Mouse (Mus musculus) forebrain, embryonic 14.5 days (tissue): ENCODE measurements around the gene Mmp24. TPM values are rescaled to one million over a fixed set of nuclear protein-coding genes. Genes with fewer than 3 reads are reported as not detected.
"Not testable (repeated sequence)": the region's sequence is repeated elsewhere in the genome, so short reads cannot be mapped to it uniquely, and the experiment has no call there.

Source experiments
- ATAC-seq: fragments of 200-750 bp; cut with Nextera tagmentation; 2 replicates; pipeline ENCODE4 v1.8.0; 2017; ENCODE audit warnings: mild to moderate bottlenecking, moderate library complexity
- DNase-seq: peaks from one replicate; pipeline ENCODE4 v3.0.0-alpha.2; 2015; ENCODE audit warnings: low spot score
- H3K27ac ChIP-seq: fragments of 300-500 bp; sonication (generic); 2 replicates; pipeline ENCODE4 v1.5.1; 2014; ENCODE audit warnings: low read depth, mild to moderate bottlenecking, control low read depth, low read length, moderate library complexity
- H3K27me3 ChIP-seq: fragments of 300-500 bp; sonication (generic); replicated peaks from 2 replicates; pipeline ENCODE4 v1.6.1; 2014; ENCODE audit warnings: low read length, control low read depth, mixed read lengths; ENCODE audit not compliant: control insufficient read depth, insufficient read depth
- H3K36me3 ChIP-seq: fragments of 300-500 bp; sonication (generic); 2 replicates; pipeline ENCODE4 v1.6.1; 2014; ENCODE audit warnings: low read length, control low read depth; ENCODE audit not compliant: control insufficient read depth, insufficient read depth
- H3K4me1 ChIP-seq: fragments of 300-500 bp; sonication (generic); 2 replicates; pipeline ENCODE4 v1.6.1; 2014; ENCODE audit warnings: antibody characterized with exemption, low read length, control low read depth; ENCODE audit not compliant: control insufficient read depth, insufficient read depth
- H3K4me2 ChIP-seq: fragments of 300-500 bp; sonication (generic); 2 replicates; pipeline ENCODE4 v1.6.1; 2014; ENCODE audit warnings: mild to moderate bottlenecking, control low read depth, low read length
- H3K4me3 ChIP-seq: fragments of 300-500 bp; sonication (generic); 2 replicates; pipeline ENCODE4 v1.5.1; 2014; ENCODE audit warnings: low read depth, low read length, control low read depth
- H3K9ac ChIP-seq: fragments of 300-500 bp; sonication (generic); 2 replicates; pipeline ENCODE4 v1.6.1; 2014; ENCODE audit warnings: mild to moderate bottlenecking, low read length, control low read depth, moderate library complexity
- H3K9me3 ChIP-seq: fragments of 300-500 bp; sonication (generic); replicated peaks from 2 replicates; pipeline ENCODE4 v1.6.1; 2016; ENCODE audit warnings: low read length, control low read depth, mixed read lengths; ENCODE audit not compliant: control insufficient read depth
- WGBS: fragments of 180-500 bp; shearing (Covaris S2); extraction: QIAGEN DNeasy Blood & Tissue Kit; methylation state at CpG from one replicate; pipeline ENCODE4 v1.1.7; 2014; 5-methylcytosine and 5-hydroxymethylcytosine counted together
- polyA plus RNA-seq: library from polyadenylated mRNA; unstranded; fragments of >200 nt; fragmentation: Nextera tagmentation; extraction: Ambion mirVana; gene quantifications from 2 replicates; pipeline ENCODE4 v1.2.1, GENCODE M21; 2014

Gene Mmp24
- 11.7 and 13.1 TPM in 2 replicates for polyA plus RNA-seq

DNA sequence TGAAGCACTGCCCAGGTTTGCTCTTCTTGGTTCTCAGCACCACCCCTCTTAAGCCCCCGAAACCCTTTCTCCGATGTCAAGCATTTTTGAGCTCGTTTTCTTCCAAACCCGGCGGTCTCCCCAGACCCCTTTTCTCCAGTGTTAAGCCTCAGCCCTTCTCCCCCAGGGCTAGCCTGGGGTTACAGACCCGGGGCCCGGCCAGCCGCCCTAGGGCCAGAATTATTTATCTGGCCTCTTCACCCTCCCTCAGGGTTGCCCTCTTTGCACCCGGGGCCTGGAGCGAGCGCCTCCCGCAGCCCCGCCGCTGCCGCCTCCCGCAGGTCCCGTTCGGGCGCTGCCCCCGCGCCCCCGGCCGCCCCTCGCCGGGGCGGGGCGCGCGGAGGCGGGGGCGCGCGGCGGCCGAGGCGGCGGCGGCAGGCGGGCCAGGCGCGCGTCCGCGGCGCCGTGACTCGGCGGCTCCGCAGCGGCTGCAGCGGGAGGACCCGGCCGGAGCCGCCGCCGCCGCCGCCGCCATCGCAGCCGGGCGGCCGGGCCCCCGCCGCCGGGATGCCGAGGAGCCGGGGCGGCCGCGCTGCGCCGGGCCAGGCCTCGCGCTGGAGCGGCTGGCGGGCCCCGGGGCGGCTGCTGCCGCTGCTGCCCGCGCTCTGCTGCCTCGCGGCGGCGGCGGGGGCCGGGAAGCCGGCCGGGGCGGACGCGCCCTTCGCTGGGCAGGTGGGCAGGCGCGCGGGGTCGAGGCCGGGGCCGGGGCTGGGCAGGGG, at the start of gene Mmp24:
Gene Mmp24 (plus strand): TSS at position 416 of the 758 bp plus-strand sequence.
- peak within 1 kb of the TSS; percentile 74 for H3K27ac ChIP-seq
- peak within 1 kb of the TSS; percentile 87 for H3K9ac ChIP-seq
- peaks cover 6% of the 10 kb centered on the region for H3K27me3 ChIP-seq
- peaks cover 2% of the 10 kb centered on the region; the same call in 1 of the 2 replicates for H3K4me1 ChIP-seq
- H3K4me3 ChIP-seq, result peak within 1 kb of the TSS; percentile 62
- DNase-seq (peak; percentile 31), ATAC-seq (peak; percentile 43; the same call in 1 of the 2 replicates)
- no peaks in the 10 kb centered on the region for H3K36me3 ChIP-seq
- H3K9me3 ChIP-seq, result no peaks in the 10 kb centered on the region
- 2% methylated on average over 55 of the region's 100 CpGs for WGBS
- peak within 1 kb of the TSS; percentile 79 for H3K4me2 ChIP-seq

DNA sequence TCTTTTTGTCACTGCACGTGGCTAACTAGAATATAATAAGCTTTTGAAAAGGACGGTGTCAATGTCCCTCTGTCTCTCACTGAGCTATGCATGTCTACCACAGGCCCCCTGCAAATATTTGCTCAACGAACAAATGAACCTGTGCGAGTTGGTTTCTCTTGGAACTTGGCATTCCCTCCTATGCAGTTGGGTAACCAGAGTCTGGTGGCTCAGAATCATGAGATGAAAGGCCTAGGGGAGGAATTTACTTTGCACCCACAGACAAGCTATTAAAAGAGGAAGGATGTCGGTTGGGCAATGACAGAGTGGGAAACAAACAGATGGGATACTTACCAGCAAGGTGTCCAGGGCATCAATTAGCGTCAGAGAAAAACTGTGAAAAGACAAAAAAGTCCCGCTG, 48.8 kb upstream of the Mmp24 start:
- H3K9ac ChIP-seq, result no peak overlapping the region

GRCm38 (mm10) chr2:155727764-155728395, 47.3 kb upstream of the Mmp24 start:
- H3K9me3 ChIP-seq, result no peaks in the 10 kb centered on the region
- H3K4me3 ChIP-seq, result no peak overlapping the region
- H3K27me3 ChIP-seq, result no peaks in the 10 kb centered on the region
- 79% methylated on average over 7 of the region's 7 CpGs for WGBS
- H3K36me3 ChIP-seq, result peaks cover 9% of the 10 kb centered on the region; the same call in 1 of the 2 replicates
- H3K4me1 ChIP-seq, result peaks cover 8% of the 10 kb centered on the region
- H3K4me2 ChIP-seq, result no peak overlapping the region
- ATAC-seq (no peak), DNase-seq (peak; percentile 14)
- no peak overlapping the region for H3K27ac ChIP-seq
- H3K9ac ChIP-seq, result no peak overlapping the region

More for the DNA sequence above, 48.8 kb upstream of the Mmp24 start:
- Histone ChIP-seq H3K4me2 (no peak overlapping the region), H3K27me3 (no peaks in the 10 kb centered on the region), H3K4me1 (peaks cover 8% of the 10 kb centered on the region), H3K4me3 (no peak overlapping the region), H3K9me3 (no peaks in the 10 kb centered on the region), H3K27ac (no peak overlapping the region), H3K36me3 (peaks cover 19% of the 10 kb centered on the region; the same call in 1 of the 2 replicates)
- DNase-seq (no peak), ATAC-seq (no peak)
- WGBS, result 87% methylated on average over 7 of the region's 7 CpGs

DNA sequence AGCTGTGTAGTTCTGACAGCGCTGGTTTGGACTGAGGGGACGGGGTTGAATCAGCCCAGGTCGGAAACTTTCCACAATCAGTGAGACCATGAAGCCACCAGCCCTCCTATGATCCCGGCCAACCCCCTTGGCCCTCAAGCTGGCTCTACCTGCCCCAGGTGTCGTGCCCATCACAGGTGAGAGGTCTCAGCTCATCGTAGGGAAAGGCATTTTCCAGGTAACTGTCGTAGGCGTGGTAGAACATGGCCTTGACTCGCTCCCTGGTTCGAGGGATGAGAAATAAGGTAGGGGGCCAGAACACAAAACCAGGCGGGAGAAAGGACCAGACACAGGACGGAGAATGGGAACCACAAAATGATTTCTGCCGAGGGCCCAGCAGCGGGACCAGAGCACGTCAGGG, 46.4 kb upstream of the Mmp24 start:
- DNase-seq, result no peak
- WGBS, result 3% methylated on average over 15 of the region's 15 CpGs
- Histone ChIP-seq H3K9ac (peak overlapping the region; percentile 85), H3K27ac (peak overlapping the region; percentile 63; the same call in 1 of the 2 replicates), H3K9me3 (no peaks in the 10 kb centered on the region), H3K4me1 (peaks cover 8% of the 10 kb centered on the region), H3K36me3 (0 out of 2 replicates have a peak, but pooled peaks cover 4% of the 10 kb centered on the region), H3K27me3 (no peaks in the 10 kb centered on the region), H3K4me2 (peak overlapping the region; percentile 97), H3K4me3 (peak overlapping the region; percentile 81)
- no peak; the same call in 1 of the 2 replicates for ATAC-seq

- Histone ChIP-seq H3K4me1 (peaks cover 8% of the 10 kb centered on the region), H3K36me3 (0 out of 2 replicates have a peak, but pooled peaks cover 3% of the 10 kb centered on the region), H3K4me2 (peak within 1 kb of the TSS; percentile 97), H3K9me3 (no peaks in the 10 kb centered on the region), H3K27me3 (no peaks in the 10 kb centered on the region), H3K27ac (peak within 1 kb of the TSS; percentile 63; the same call in 1 of the 2 replicates), H3K4me3 (peak within 1 kb of the TSS; percentile 81), H3K9ac (peak within 1 kb of the TSS; percentile 85)
- under 1% methylated on average over 33 of the region's 33 CpGs for WGBS
- ATAC-seq (peak; percentile 98), DNase-seq (peak; percentile 97)
Measured at GRCm38 (mm10) chr2:155729158-155729645, 45.9 kb upstream of the Mmp24 start, which contains the start of gene Edem2. TSS of gene Edem2 (minus strand) at chr2:155729475.

GRCm38 (mm10) chr2:155735080-155735479, 40.1 kb upstream of the Mmp24 start:
- ATAC-seq, result no peak
- Histone ChIP-seq H3K27ac (no peak overlapping the region), H3K4me2 (no peak overlapping the region), H3K9me3 (no peaks in the 10 kb centered on the region), H3K4me1 (no peaks in the 10 kb centered on the region), H3K27me3 (no peaks in the 10 kb centered on the region), H3K4me3 (no peak overlapping the region), H3K36me3 (no peaks in the 10 kb centered on the region), H3K9ac (no peak overlapping the region)
- no peak for DNase-seq
- WGBS, result 93% methylated on average over 5 of the region's 5 CpGs

DNA sequence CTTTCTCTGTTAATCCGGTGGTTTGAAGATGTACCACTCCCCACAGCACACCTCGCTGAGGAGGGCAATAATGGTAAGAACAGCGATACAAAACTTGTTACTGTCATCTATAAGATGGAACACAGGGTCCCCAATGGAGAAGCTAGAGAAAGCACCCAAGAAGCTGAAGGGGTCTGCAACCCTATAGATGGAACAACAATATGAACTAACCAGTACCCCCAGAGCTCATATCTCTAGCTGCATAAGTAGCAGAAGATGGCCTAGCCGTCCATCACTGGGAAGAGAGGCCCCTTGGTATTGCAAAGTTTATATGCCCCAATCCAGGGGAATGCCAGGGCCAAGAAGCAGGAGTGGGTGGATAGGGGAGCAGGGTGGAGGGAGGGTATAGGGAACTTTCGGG, 39.4 kb upstream of the Mmp24 start, which contains the start of gene Gm17581:
Gene Gm17581 (minus strand): TSS at position 101 of the 400 bp plus-strand sequence.
- H3K9me3 ChIP-seq, H3K27me3 ChIP-seq, H3K4me2 ChIP-seq, DNase-seq, ATAC-seq, H3K27ac ChIP-seq, H3K4me1 ChIP-seq, H3K9ac ChIP-seq, H3K36me3 ChIP-seq, H3K4me3 ChIP-seq: not testable (repeated sequence)
- WGBS, result 86% methylated on average over 5 of the region's 5 CpGs

DNA sequence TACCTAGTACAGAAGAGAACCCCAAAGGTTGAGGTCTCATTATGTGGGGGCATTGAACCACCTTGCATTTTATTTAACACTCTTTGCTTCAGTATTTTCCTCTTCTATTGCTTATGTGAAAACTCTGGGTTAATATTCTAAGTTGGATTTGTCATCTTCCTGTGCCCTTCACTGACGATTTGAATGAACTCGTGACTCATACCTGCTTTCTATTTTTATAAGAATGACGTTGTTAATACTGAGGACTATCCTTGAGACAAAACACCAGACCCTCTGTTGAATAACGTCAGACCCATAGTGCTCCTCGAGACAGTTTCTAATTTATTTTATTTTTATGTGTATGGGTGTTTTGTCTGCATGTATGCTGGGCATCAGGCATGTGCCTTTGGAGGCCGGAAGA, 38.2 kb upstream of the Mmp24 start:
- 82% methylated on average over 6 of the region's 6 CpGs for WGBS
- no peaks in the 10 kb centered on the region for H3K36me3 ChIP-seq

More for the DNA sequence above, 38.2 kb upstream of the Mmp24 start:
- ATAC-seq (no peak), DNase-seq (no peak)
- Histone ChIP-seq H3K9ac (no peak overlapping the region), H3K4me1 (no peaks in the 10 kb centered on the region), H3K27me3 (no peaks in the 10 kb centered on the region), H3K4me2 (no peak overlapping the region), H3K9me3 (no peaks in the 10 kb centered on the region), H3K27ac (no peak overlapping the region), H3K4me3 (no peak overlapping the region)
